Mouse (Mus musculus) testis, adult 2 months (tissue): Measurements from ENCODE around the gene Lrrc66.

ENCODE experiments used
- CTCF ChIP-seq: fragments of 200-500 bp; IDR thresholded peaks from 2 replicates; pipeline ENCODE4 v1.5.1; 2012; ENCODE audit warnings: low read depth, mild to moderate bottlenecking, inconsistent platforms, low read length, moderate library complexity; ENCODE audit not compliant: control insufficient read depth, insufficient read depth, insufficient replicate concordance
- POLR2A ChIP-seq: fragments of 200-500 bp; IDR thresholded peaks from 2 replicates; pipeline ENCODE4 v1.6.1; 2012; ENCODE audit warnings: low read depth, mild to moderate bottlenecking, inconsistent platforms, low read length, moderate library complexity; ENCODE audit not compliant: control insufficient read depth

DNA sequence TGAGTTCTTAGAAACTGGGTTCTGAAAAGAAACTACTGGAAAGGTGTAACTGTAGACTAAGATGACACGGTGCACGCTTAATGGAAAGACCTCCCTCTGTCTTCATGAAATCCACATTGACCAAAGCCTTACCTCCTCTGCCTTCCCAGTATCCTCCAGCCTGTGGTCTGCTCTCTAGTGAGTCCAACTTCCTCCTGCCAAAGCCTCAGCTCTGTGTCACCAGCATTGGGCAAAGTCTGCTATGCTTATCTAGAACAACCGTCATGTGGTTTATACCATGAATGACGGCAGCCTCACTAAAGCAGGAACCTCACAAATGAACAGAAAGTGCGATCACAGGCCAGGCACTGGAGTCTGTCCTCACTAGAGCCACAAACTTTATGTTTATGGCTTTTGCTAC is 2.2 kb downstream of the Lrrc66 start:
- TF ChIP-seq CTCF (no peak), POLR2A (no peak)
